Mouse (Mus musculus) hindbrain, embryonic 16.5 days (tissue): ENCODE measurements around the gene Sult5a1. TPM values are rescaled to one million over a fixed set of nuclear protein-coding genes. Genes with fewer than 3 reads are reported as not detected.
A peak's percentile ranks its signal among the peaks of the same experiment; 100 is the strongest.

Source experiments
- ATAC-seq: fragments of 200-750 bp; cut with Nextera tagmentation; 2 replicates; pipeline ENCODE4 v1.8.0; 2017; ENCODE audit warnings: moderate TSS enrichment, moderate library complexity
- H3K27ac ChIP-seq: fragments of 300-500 bp; sonication (generic); 2 replicates; pipeline ENCODE4 v1.5.1; 2014; ENCODE audit warnings: low read depth, mild to moderate bottlenecking, control low read depth, low read length, moderate library complexity
- H3K27me3 ChIP-seq: fragments of 300-500 bp; sonication (generic); replicated peaks from 2 replicates; pipeline ENCODE4 v1.6.1; 2014; ENCODE audit warnings: low read length; ENCODE audit not compliant: control insufficient read depth, insufficient read depth
- H3K36me3 ChIP-seq: fragments of 300-500 bp; sonication (generic); 2 replicates; pipeline ENCODE4 v1.6.1; 2014; ENCODE audit warnings: mild to moderate bottlenecking, low read length, moderate library complexity, mixed read lengths; ENCODE audit not compliant: control insufficient read depth, insufficient read depth
- H3K4me1 ChIP-seq: fragments of 300-500 bp; sonication (generic); 2 replicates; pipeline ENCODE4 v1.6.1; 2014; ENCODE audit warnings: low read depth, low read length; ENCODE audit not compliant: control insufficient read depth, insufficient read depth
- H3K4me2 ChIP-seq: fragments of 300-500 bp; sonication (generic); 2 replicates; pipeline ENCODE4 v1.6.1; 2014; ENCODE audit warnings: mild to moderate bottlenecking, low read length, control low read depth, moderate library complexity
- H3K4me3 ChIP-seq: fragments of 300-500 bp; sonication (generic); 2 replicates; pipeline ENCODE4 v1.5.1; 2014; ENCODE audit warnings: mild to moderate bottlenecking, low read length, control low read depth, moderate library complexity
- H3K9ac ChIP-seq: fragments of 300-500 bp; sonication (generic); 2 replicates; pipeline ENCODE4 v1.6.1; 2014; ENCODE audit warnings: low read depth, mild to moderate bottlenecking, control low read depth, low read length, moderate library complexity
- H3K9me3 ChIP-seq: fragments of 300-500 bp; sonication (generic); 2 replicates; pipeline ENCODE4 v1.6.1; 2014; ENCODE audit warnings: mild to moderate bottlenecking, low read length, moderate library complexity; ENCODE audit not compliant: control insufficient read depth
- WGBS: fragments of 180-500 bp; shearing (Covaris S2); extraction: QIAGEN DNeasy Blood & Tissue Kit; methylation state at CpG from one replicate; pipeline ENCODE4 v1.1.7; 2014; 5-methylcytosine and 5-hydroxymethylcytosine counted together
- microRNA-seq: library from miRNA; unstranded; fragments of <30 nt; microRNA quantifications from one replicate; pipeline ENCODE4, GENCODE M21; 2017
- polyA plus RNA-seq: library from polyadenylated mRNA; unstranded; fragments of >200 nt; fragmentation: Nextera tagmentation; extraction: Ambion mirVana; gene quantifications from 2 replicates; pipeline ENCODE4 v1.2.1, GENCODE M21; 2015

The Sult5a1 gene
- polyA plus RNA-seq, 1 experiment from 2014 or later: 1.8 TPM

DNA sequence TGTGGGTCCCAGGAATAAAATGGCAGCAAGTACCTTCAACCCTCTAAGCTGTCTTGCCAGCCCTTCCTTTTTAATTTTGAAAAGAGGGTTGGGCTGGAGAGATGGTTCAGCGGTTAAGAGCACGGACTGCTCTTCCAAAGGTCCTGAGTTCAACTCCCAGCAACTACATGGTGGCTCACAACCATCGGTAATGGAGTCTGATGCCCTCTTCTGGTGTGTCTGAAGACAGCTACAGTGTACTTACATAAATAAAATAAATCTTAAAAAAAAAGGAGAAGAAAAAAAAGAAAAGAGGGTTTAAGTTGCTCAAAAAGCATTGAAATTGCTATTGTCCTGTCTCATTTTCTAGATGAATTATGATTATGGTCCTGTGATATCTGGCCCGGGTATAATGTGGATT is 56.9 kb downstream of the Sult5a1 start:
- Histone ChIP-seq H3K4me2 (no peak overlapping the region), H3K27me3 (no peaks in the 10 kb centered on the region), H3K27ac (no peak overlapping the region), H3K9me3 (no peaks in the 10 kb centered on the region), H3K9ac (no peak overlapping the region), H3K4me3 (no peak overlapping the region), H3K4me1 (peaks cover 17% of the 10 kb centered on the region), H3K36me3 (peaks cover 18% of the 10 kb centered on the region)
- 81% methylated on average over 4 of the region's 4 CpGs for WGBS
- ATAC-seq: no peak

DNA sequence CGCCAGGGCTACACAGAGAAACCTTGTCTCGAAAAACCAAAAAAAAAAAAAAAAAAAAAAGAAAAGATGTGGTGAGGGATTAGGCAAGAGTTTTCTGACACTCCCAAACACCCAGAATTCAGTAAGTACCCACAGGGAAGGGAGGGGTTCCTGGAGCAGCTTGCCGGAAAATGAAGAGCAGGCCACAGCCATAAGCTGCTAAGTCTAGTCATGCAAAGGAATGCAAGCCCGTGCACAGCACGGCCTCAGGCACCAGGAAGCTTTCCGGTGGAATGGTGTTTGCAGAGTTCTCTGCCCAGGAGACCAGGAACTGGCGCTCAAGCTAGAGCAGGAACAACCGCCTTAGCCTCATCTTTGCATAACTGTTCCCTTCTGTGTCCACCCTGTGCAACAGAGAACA is 57.8 kb downstream of the Sult5a1 start:
- no peaks in the 10 kb centered on the region for H3K27me3 ChIP-seq
- 67% methylated on average over 8 of the region's 8 CpGs for WGBS
- H3K27ac ChIP-seq: no peak overlapping the region
- H3K36me3 ChIP-seq: peaks cover 16% of the 10 kb centered on the region
- peaks cover 17% of the 10 kb centered on the region for H3K4me1 ChIP-seq
- ATAC-seq: no peak
- H3K9ac ChIP-seq: no peak overlapping the region
- H3K4me2 ChIP-seq: no peak overlapping the region
- H3K4me3 ChIP-seq: no peak overlapping the region
- no peaks in the 10 kb centered on the region for H3K9me3 ChIP-seq

DNA sequence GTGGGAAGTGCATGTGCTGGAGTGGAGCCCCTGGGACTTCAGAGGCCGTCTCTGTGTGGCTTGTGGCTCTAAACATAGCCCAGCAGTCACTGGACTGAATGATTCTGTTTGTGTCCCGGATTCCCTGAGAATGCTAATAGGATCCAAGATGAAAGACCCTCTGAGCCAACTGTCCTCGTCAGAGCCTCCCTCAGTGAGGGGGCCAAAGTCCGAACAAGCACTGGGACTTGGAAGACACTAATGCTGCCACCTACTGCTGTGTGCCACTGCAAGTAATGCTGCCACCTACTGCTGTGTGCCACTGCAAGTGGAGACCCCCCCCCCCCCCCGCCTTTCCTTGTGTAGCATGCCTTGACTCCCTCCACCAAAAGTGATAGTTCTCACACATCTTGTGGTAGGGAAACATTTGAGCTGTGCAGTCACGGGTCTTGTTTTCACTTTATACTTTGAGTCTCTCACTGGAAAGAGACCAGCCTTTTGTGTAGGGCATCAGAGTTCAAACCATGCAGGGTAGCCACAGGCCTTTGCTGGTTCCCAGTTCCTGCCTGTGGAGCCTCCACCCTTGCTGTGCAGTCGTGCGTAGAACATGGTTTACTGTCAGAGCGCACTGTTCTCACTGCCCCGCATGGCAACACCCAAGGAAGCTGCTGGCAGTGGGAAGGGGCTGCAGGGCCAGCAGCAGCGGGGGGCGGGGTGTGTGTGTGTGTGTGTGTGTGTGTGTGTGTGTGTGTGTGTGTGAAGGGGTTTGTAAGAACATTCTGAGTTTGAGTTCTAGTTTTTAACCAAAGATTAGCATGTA is 60.1 kb downstream of the Sult5a1 start:
- ATAC-seq: peak; percentile 52
- WGBS: 71% methylated on average over 12 of the region's 12 CpGs
- peak overlapping the region; percentile 18 for H3K27ac ChIP-seq

GRCm38 (mm10) chr8:123097216-123097615 is 60.9 kb downstream of the Sult5a1 start:
- Histone ChIP-seq H3K36me3 (peaks cover 24% of the 10 kb centered on the region), H3K9ac (no peak overlapping the region), H3K4me1 (peaks cover 4% of the 10 kb centered on the region), H3K27ac (peak overlapping the region; percentile 18), H3K27me3 (no peaks in the 10 kb centered on the region), H3K9me3 (no peaks in the 10 kb centered on the region), H3K4me3 (no peak overlapping the region), H3K4me2 (no peak overlapping the region)
- WGBS: 82% methylated on average over 11 of the region's 11 CpGs
- peak; percentile 32; the same call in 1 of the 2 replicates for ATAC-seq

More for the DNA sequence above, 60.1 kb downstream of the Sult5a1 start:
- Histone ChIP-seq H3K9me3 (no peaks in the 10 kb centered on the region), H3K27me3 (no peaks in the 10 kb centered on the region), H3K4me1 (peaks cover 4% of the 10 kb centered on the region), H3K9ac (no peak overlapping the region), H3K4me3 (no peak overlapping the region), H3K4me2 (no peak overlapping the region), H3K36me3 (peaks cover 24% of the 10 kb centered on the region)

Small RNAs within 50 kb of the gene (microRNA-seq; reads per million reads assigned to microRNA genes)
- gene Mir7079: not detected
- gene Mir7080: not detected

Other genes with a start within 250 kb of the Sult5a1 start
- 22.9 and 23.5 TPM in 2 replicates for gene Ankrd11, start 116.0 kb downstream of the Sult5a1 start, polyA plus RNA-seq
- 44.6 and 46.5 TPM in 2 replicates for gene Spg7, start 95.4 kb downstream of the Sult5a1 start, polyA plus RNA-seq
- gene Rpl13, start 56.0 kb downstream of the Sult5a1 start, polyA plus RNA-seq: 588 and 678 TPM in 2 replicates
- 5.9 and 8.6 TPM in 2 replicates for gene Cpne7, start 40.9 kb downstream of the Sult5a1 start, polyA plus RNA-seq
- 0.68 and 0.72 TPM in 2 replicates for gene Dpep1, start 27.9 kb upstream of the Sult5a1 start, polyA plus RNA-seq
- 221 and 224 TPM in 2 replicates for gene Chmp1a, start 54.4 kb upstream of the Sult5a1 start, polyA plus RNA-seq
- 7.0 and 7.1 TPM in 2 replicates for gene Spata33, start 54.5 kb upstream of the Sult5a1 start, polyA plus RNA-seq
- 47.2 and 53.3 TPM in 2 replicates for gene Cdk10, start 66.5 kb upstream of the Sult5a1 start, polyA plus RNA-seq
- gene Spata2l, start 77.9 kb upstream of the Sult5a1 start, polyA plus RNA-seq: 13.0 and 13.8 TPM in 2 replicates
- gene Zfp276, start 95.9 kb upstream of the Sult5a1 start, polyA plus RNA-seq: 22.4 and 25.2 TPM in 2 replicates
- 61.4 and 63.2 TPM in 2 replicates for gene Vps9d1, start 96.0 kb upstream of the Sult5a1 start, polyA plus RNA-seq
- gene Fanca, start 160.3 kb upstream of the Sult5a1 start, polyA plus RNA-seq: 5.7 and 7.8 TPM in 2 replicates
- gene Spire2, start 174.4 kb upstream of the Sult5a1 start, polyA plus RNA-seq: 27.3 and 38.5 TPM in 2 replicates
- 396 and 405 TPM in 2 replicates for gene Tcf25, start 215.4 kb upstream of the Sult5a1 start, polyA plus RNA-seq
- gene Mc1r, start 248.8 kb upstream of the Sult5a1 start, polyA plus RNA-seq: 0.05 and 0.10 TPM in 2 replicates